Mouse (Mus musculus) limb, embryonic 13.5 days (tissue): ENCODE measurements around the gene Megf11. TPM values are rescaled to one million over a fixed set of nuclear protein-coding genes. Genes with fewer than 3 reads are reported as not detected.

ENCODE experiments used
- ATAC-seq: fragments of 200-750 bp; cut with Nextera tagmentation; 2 replicates; pipeline ENCODE4 v1.8.0; 2017; ENCODE audit warnings: low read depth, moderate number of reproducible peaks, moderate TSS enrichment; ENCODE audit not compliant: low FRiP score
- H3K27ac ChIP-seq: fragments of 300-500 bp; sonication (generic); 2 replicates; pipeline ENCODE4 v1.5.1; 2015; ENCODE audit warnings: inconsistent platforms, mild to moderate bottlenecking, moderate library complexity
- H3K27me3 ChIP-seq: fragments of 300-500 bp; sonication (generic); 2 replicates; pipeline ENCODE4 v1.6.1; 2015; ENCODE audit warnings: mild to moderate bottlenecking, inconsistent platforms
- H3K36me3 ChIP-seq: fragments of 300-500 bp; sonication (generic); 2 replicates; pipeline ENCODE4 v1.6.1; 2015; ENCODE audit warnings: inconsistent platforms, mild to moderate bottlenecking, moderate library complexity
- H3K4me1 ChIP-seq: fragments of 300-500 bp; sonication (generic); 2 replicates; pipeline ENCODE4 v1.6.1; 2015; ENCODE audit warnings: inconsistent platforms
- H3K4me2 ChIP-seq: fragments of 300-500 bp; sonication (generic); replicated peaks from 2 replicates; pipeline ENCODE4 v1.6.1; 2015; ENCODE audit warnings: inconsistent platforms, mild to moderate bottlenecking, moderate library complexity
- H3K4me3 ChIP-seq: fragments of 300-500 bp; sonication (generic); 2 replicates; pipeline ENCODE4 v1.5.1; 2015; ENCODE audit warnings: moderate library complexity, mild to moderate bottlenecking, inconsistent platforms
- H3K9ac ChIP-seq: fragments of 300-500 bp; sonication (generic); 2 replicates; pipeline ENCODE4 v1.6.1; 2015; ENCODE audit warnings: mild to moderate bottlenecking, inconsistent platforms
- H3K9me3 ChIP-seq: fragments of 300-500 bp; sonication (generic); 2 replicates; pipeline ENCODE4 v1.6.1; 2016; ENCODE audit warnings: inconsistent platforms
- WGBS: fragments of 180-500 bp; shearing (Covaris S2); methylation state at CpG from one replicate; pipeline ENCODE4 v1.1.7; 2015; 5-methylcytosine and 5-hydroxymethylcytosine counted together
- polyA plus RNA-seq: library from polyadenylated mRNA; unstranded; fragments of >200 nt; fragmentation: Nextera tagmentation; extraction: Ambion mirVana; gene quantifications from 2 replicates; pipeline ENCODE4 v1.2.1, GENCODE M21; 2015

Megf11 gene
- 1.2 TPM in 2 replicates for polyA plus RNA-seq

DNA sequence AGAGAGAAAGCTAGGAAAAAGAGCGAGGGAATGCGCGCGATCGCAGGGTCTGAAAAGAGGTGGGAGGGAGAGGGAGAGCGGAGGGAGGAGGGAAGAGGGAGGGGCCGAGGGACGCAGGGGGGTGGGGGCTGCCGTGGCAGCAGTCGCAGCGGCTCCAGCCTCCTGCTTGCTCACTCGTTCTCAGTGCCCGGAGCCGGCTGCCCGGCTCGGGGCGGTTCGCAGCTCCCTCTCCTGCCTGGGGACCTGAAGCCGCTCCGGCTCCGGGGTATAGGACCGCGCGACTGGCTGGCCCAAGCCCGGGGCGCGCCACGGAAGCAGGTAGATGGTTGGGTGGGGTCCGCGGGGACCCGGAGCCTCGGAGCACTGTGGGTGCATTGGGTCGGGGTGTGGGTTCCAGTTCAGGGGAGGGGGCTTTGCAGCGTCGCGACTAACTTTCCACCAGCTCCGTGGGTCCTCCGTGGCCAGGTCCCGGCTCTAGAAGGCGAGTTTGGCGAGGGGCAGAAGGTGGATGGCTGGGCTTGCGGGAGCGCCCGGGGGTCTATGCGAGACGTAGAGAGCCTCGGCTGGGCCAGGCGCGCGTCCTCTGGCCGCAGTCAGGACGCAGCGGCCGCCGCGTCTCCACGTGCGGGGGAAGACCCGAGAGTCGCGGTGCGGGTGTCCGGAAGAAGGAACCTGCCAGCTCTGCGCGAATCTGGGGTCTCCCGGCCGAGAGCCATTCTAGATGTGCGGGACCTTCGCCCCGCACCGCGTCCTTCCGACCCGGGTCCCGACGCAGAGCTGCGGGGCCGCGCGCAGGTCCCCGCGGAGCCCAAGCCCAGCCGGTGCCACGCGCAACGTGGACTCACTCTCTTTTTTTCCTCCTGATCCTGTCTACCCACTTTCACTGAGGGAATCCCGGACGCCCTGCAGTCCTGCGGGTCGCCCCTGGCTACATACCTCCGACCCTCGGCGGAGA lies at the start of gene Megf11:
TSS of gene Megf11 (plus strand) at position 116 of the 955 bp plus-strand sequence.
- H3K4me3 ChIP-seq, result peak within 1 kb of the TSS; percentile 57
- H3K4me1 ChIP-seq, result peaks cover 36% of the 10 kb centered on the region
- peak within 1 kb of the TSS; percentile 58 for H3K9ac ChIP-seq
- no peaks in the 10 kb centered on the region for H3K9me3 ChIP-seq
- H3K4me2 ChIP-seq, result peak within 1 kb of the TSS; percentile 98
- under 1% methylated on average over 86 of the region's 93 CpGs for WGBS
- peak; percentile 49; the same call in 1 of the 2 replicates for ATAC-seq
- no peak within 1 kb of the TSS for H3K27ac ChIP-seq
- H3K27me3 ChIP-seq, result peaks cover 74% of the 10 kb centered on the region
- H3K36me3 ChIP-seq, result no peaks in the 10 kb centered on the region

DNA sequence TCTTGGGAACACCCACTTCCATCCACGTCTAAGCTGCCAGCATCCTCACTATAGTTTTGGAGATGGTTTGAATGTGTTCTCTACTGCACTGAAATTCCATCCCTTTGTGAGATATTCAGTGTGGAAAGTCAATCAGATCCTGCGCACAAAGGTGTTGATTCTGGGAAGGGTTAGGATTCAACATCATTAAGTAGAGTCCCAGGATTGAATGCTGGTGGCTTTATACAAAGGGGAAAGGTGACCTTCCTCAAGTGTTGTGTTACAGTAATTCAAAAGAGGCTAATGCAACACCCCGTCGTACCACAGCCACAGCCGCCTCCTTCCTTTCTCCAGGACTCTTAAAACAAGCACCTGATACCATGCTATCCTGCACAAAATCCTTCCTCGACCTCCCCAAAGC lies 49.6 kb upstream of the Megf11 start:
- WGBS, result 90% methylated on average over 6 of the region's 6 CpGs
- no peaks in the 10 kb centered on the region for H3K27me3 ChIP-seq
- peaks cover 15% of the 10 kb centered on the region for H3K4me1 ChIP-seq
- H3K4me3 ChIP-seq, result no peak overlapping the region
- no peak overlapping the region for H3K27ac ChIP-seq
- H3K9me3 ChIP-seq, result no peaks in the 10 kb centered on the region
- ATAC-seq, result no peak
- no peak overlapping the region for H3K4me2 ChIP-seq
- H3K36me3 ChIP-seq, result peaks cover 27% of the 10 kb centered on the region
- no peak overlapping the region for H3K9ac ChIP-seq

- ATAC-seq, result no peak
- 15% methylated on average over 8 of the region's 8 CpGs for WGBS
Observed at GRCm38 (mm10) chr9:64339361-64339760, 46.1 kb upstream of the Megf11 start.

GRCm38 (mm10) chr9:64340351-64341253 lies 44.8 kb upstream of the Megf11 start:
- peak; percentile 89 for ATAC-seq
- Histone ChIP-seq H3K4me3 (peak overlapping the region; percentile 78), H3K27ac (peak overlapping the region; percentile 100), H3K36me3 (peaks cover 17% of the 10 kb centered on the region), H3K4me2 (peak overlapping the region; percentile 72), H3K4me1 (peaks cover 27% of the 10 kb centered on the region), H3K9me3 (no peaks in the 10 kb centered on the region), H3K27me3 (no peaks in the 10 kb centered on the region), H3K9ac (peak overlapping the region; percentile 100)
- 0% methylated on average over 85 of the region's 85 CpGs for WGBS

More at GRCm38 (mm10) chr9:64339361-64339760, 46.1 kb upstream of the Megf11 start:
- H3K9me3 ChIP-seq, result no peaks in the 10 kb centered on the region
- peak overlapping the region; percentile 78 for H3K4me3 ChIP-seq
- H3K27me3 ChIP-seq, result no peaks in the 10 kb centered on the region
- no peak overlapping the region for H3K27ac ChIP-seq
- peaks cover 20% of the 10 kb centered on the region for H3K36me3 ChIP-seq
- H3K4me1 ChIP-seq, result peaks cover 27% of the 10 kb centered on the region
- peak overlapping the region; percentile 72 for H3K4me2 ChIP-seq
- no peak overlapping the region for H3K9ac ChIP-seq

- 12% methylated on average over 16 of the region's 16 CpGs for WGBS
- Histone ChIP-seq H3K9me3 (no peaks in the 10 kb centered on the region), H3K27me3 (no peaks in the 10 kb centered on the region), H3K36me3 (peaks cover 12% of the 10 kb centered on the region), H3K9ac (peak within 1 kb of the TSS; percentile 100), H3K4me2 (peak within 1 kb of the TSS; percentile 72), H3K4me3 (peak within 1 kb of the TSS; percentile 78), H3K27ac (peak within 1 kb of the TSS; percentile 100), H3K4me1 (peaks cover 27% of the 10 kb centered on the region)
- ATAC-seq, result 0 out of 2 replicates have a peak, but pooled peaks have one; percentile 2
Observed at GRCm38 (mm10) chr9:64341254-64341566, 44.2 kb upstream of the Megf11 start, which contains the start of gene Dis3l. Gene Dis3l (minus strand): TSS chr9:64341288.

GRCm38 (mm10) chr9:64341671-64342070 lies 43.8 kb upstream of the Megf11 start:
- ATAC-seq, result no peak
- H3K27ac ChIP-seq, result peak overlapping the region; percentile 100; the same call in 1 of the 2 replicates
- WGBS, result 48% methylated on average over 8 of the region's 8 CpGs
- H3K9ac ChIP-seq, result peak overlapping the region; percentile 100
- no peaks in the 10 kb centered on the region for H3K9me3 ChIP-seq
- H3K36me3 ChIP-seq, result peaks cover 8% of the 10 kb centered on the region
- peak overlapping the region; percentile 78 for H3K4me3 ChIP-seq
- peak overlapping the region; percentile 72 for H3K4me2 ChIP-seq
- no peaks in the 10 kb centered on the region for H3K27me3 ChIP-seq
- H3K4me1 ChIP-seq, result peaks cover 27% of the 10 kb centered on the region

GRCm38 (mm10) chr9:64343656-64344055 lies 41.8 kb upstream of the Megf11 start:
- WGBS, result 88% methylated on average over 2 of the region's 2 CpGs

DNA sequence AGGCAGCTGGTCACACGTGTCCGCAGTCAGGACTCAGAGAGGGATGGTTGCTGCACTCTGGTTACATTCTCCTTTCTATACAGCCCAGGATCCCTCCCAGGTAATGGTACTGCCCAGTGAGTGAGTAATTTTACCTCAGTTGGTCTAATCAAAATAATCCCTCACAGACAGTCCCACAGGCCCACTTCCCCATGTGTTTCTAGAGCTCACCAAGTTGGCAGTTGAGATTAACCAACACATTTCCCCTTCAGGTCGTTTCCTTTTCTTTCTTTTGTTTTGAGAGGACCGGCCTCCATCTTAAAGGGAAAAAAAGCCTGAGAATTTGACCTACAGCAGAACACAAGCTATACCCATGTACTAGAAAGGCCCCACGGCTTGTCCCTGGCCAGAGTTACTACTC lies 39.5 kb upstream of the Megf11 start:
- H3K4me1 ChIP-seq, result peaks cover 19% of the 10 kb centered on the region
- no peak overlapping the region for H3K27ac ChIP-seq
- no peaks in the 10 kb centered on the region for H3K27me3 ChIP-seq
- no peaks in the 10 kb centered on the region for H3K9me3 ChIP-seq
- H3K4me3 ChIP-seq, result no peak overlapping the region
- no peak overlapping the region for H3K9ac ChIP-seq
- ATAC-seq, result no peak
- H3K4me2 ChIP-seq, result no peak overlapping the region
- H3K36me3 ChIP-seq, result no peaks in the 10 kb centered on the region
- 63% methylated on average over 5 of the region's 5 CpGs for WGBS

More at GRCm38 (mm10) chr9:64343656-64344055, 41.8 kb upstream of the Megf11 start:
- Histone ChIP-seq H3K9ac (no peak overlapping the region), H3K27me3 (no peaks in the 10 kb centered on the region), H3K4me1 (peaks cover 27% of the 10 kb centered on the region), H3K4me2 (no peak overlapping the region), H3K4me3 (no peak overlapping the region), H3K27ac (no peak overlapping the region), H3K9me3 (no peaks in the 10 kb centered on the region), H3K36me3 (no peaks in the 10 kb centered on the region)
- ATAC-seq, result no peak

- Histone ChIP-seq H3K9me3 (no peaks in the 10 kb centered on the region), H3K36me3 (no peaks in the 10 kb centered on the region), H3K9ac (no peak overlapping the region), H3K4me1 (peaks cover 8% of the 10 kb centered on the region), H3K27ac (no peak overlapping the region), H3K27me3 (no peaks in the 10 kb centered on the region), H3K4me3 (no peak overlapping the region), H3K4me2 (no peak overlapping the region)
- 0% methylated on average over 1 of the region's 1 CpGs for WGBS
- no peak for ATAC-seq
Observed at GRCm38 (mm10) chr9:64347377-64347776, 38.0 kb upstream of the Megf11 start.

- H3K4me1 ChIP-seq, result peaks cover 5% of the 10 kb centered on the region; the same call in 1 of the 2 replicates
- no peak overlapping the region for H3K9ac ChIP-seq
- no peak overlapping the region for H3K4me3 ChIP-seq
- no peak for ATAC-seq
- H3K27me3 ChIP-seq, result no peaks in the 10 kb centered on the region
- no peak overlapping the region for H3K4me2 ChIP-seq
- no peak overlapping the region for H3K27ac ChIP-seq
- H3K9me3 ChIP-seq, result no peaks in the 10 kb centered on the region
- no peaks in the 10 kb centered on the region for H3K36me3 ChIP-seq
- 18% methylated on average over 5 of the region's 5 CpGs for WGBS
Observed at GRCm38 (mm10) chr9:64349490-64349889, 35.9 kb upstream of the Megf11 start.

GRCm38 (mm10) chr9:64351191-64351590 lies 34.2 kb upstream of the Megf11 start:
- WGBS, result 41% methylated on average over 3 of the region's 3 CpGs
- ATAC-seq, result no peak
- Histone ChIP-seq H3K27ac (no peak overlapping the region), H3K9me3 (no peaks in the 10 kb centered on the region), H3K4me3 (no peak overlapping the region), H3K27me3 (no peaks in the 10 kb centered on the region), H3K4me1 (peaks cover 5% of the 10 kb centered on the region; the same call in 1 of the 2 replicates), H3K9ac (no peak overlapping the region), H3K36me3 (no peaks in the 10 kb centered on the region), H3K4me2 (no peak overlapping the region)

DNA sequence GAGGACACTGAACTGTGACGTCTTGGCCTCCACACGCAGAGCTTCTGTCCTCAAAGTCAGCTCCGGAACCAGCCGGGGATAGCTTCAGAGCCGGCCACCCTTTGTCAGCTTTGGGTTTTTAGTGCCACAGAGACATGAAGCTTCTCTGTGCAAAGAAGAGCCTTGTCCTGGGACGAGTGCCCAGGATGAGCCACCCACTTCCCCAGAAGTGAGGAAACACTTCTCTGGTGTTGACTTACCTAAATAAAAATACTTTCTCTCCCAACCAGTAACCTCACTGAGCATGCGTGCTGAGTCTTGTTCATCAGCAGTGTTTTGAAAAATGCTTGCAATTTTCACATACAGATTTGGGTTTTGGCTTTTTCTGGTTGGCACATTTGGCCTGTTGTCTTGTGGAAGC lies 29.8 kb upstream of the Megf11 start:
- Histone ChIP-seq H3K9me3 (no peaks in the 10 kb centered on the region), H3K4me2 (no peak overlapping the region), H3K9ac (no peak overlapping the region), H3K36me3 (no peaks in the 10 kb centered on the region), H3K4me1 (no peaks in the 10 kb centered on the region), H3K27ac (no peak overlapping the region), H3K27me3 (no peaks in the 10 kb centered on the region), H3K4me3 (no peak overlapping the region)
- WGBS, result 88% methylated on average over 7 of the region's 7 CpGs
- ATAC-seq, result no peak
